Mouse (Mus musculus) megakaryocyte, embryonic 14.5 days (primary cell): ENCODE measurements around the gene Plekhb2. TPM values are rescaled to one million over a fixed set of nuclear protein-coding genes. Genes with fewer than 3 reads are reported as not detected.

Experiments
- H3K27me3 ChIP-seq: replicated peaks from 2 replicates; pipeline ENCODE3; 2012; ENCODE audit warnings: inconsistent platforms
- H3K36me3 ChIP-seq: replicated peaks from 2 replicates; pipeline ENCODE3; 2012; ENCODE audit warnings: low read length, inconsistent platforms, mixed read lengths
- H3K4me1 ChIP-seq: 2 replicates; pipeline ENCODE4 v1.6.1; 2012; ENCODE audit warnings: inconsistent platforms
- H3K4me3 ChIP-seq: replicated peaks from 2 replicates; pipeline ENCODE3; 2012; ENCODE audit warnings: moderate library complexity, mild to moderate bottlenecking, inconsistent platforms
- H3K9me3 ChIP-seq: 2 replicates; pipeline ENCODE4 v1.6.1; 2012; ENCODE audit warnings: inconsistent platforms
- FLI1 ChIP-seq: IDR thresholded peaks from 2 replicates; pipeline ENCODE4 v1.6.1; 2012; ENCODE audit warnings: low read length, inconsistent platforms, mixed read lengths
- GATA1 ChIP-seq: IDR thresholded peaks from 3 replicates; pipeline ENCODE4 v1.6.1; 2012; ENCODE audit warnings: mixed read lengths, low read length, inconsistent platforms, borderline replicate concordance
- polyA plus RNA-seq: library from polyadenylated mRNA; stranded (reverse); fragments of >175 nt; gene quantifications from 2 replicates; pipeline ENCODE4 v1.2.3, GENCODE M21; 2012; ENCODE audit warnings: low replicate concordance; ENCODE audit not compliant: insufficient read depth

Plekhb2 gene
- polyA plus RNA-seq, 1 experiment = 1.9 TPM

- Histone ChIP-seq H3K9me3 (peaks cover 18% of the 10 kb centered on the region), H3K4me3 (no peak overlapping the region), H3K36me3 (peaks cover 50% of the 10 kb centered on the region), H3K27me3 (no peaks in the 10 kb centered on the region), H3K4me1 (no peaks in the 10 kb centered on the region)
- TF ChIP-seq FLI1 = no peak
- no peak for TF ChIP-seq GATA1
Measured at GRCm38 (mm10) chr1:34879611-34880010, 29.8 kb downstream of the Plekhb2 start.

GRCm38 (mm10) chr1:34883776-34884175 is 34.0 kb downstream of the Plekhb2 start:
- H3K9me3 ChIP-seq = peaks cover 18% of the 10 kb centered on the region
- H3K36me3 ChIP-seq = peaks cover 9% of the 10 kb centered on the region
- TF ChIP-seq GATA1 = no peak
- TF ChIP-seq FLI1 = no peak
- H3K4me1 ChIP-seq = no peaks in the 10 kb centered on the region
- no peaks in the 10 kb centered on the region for H3K27me3 ChIP-seq
- H3K4me3 ChIP-seq = no peak overlapping the region

GRCm38 (mm10) chr1:34891559-34892289 is 41.9 kb downstream of the Plekhb2 start:
- peaks cover 7% of the 10 kb centered on the region for H3K4me1 ChIP-seq
- H3K27me3 ChIP-seq = peaks cover 18% of the 10 kb centered on the region
- H3K4me3 ChIP-seq = no peak overlapping the region
- TF ChIP-seq FLI1 = no peak
- TF ChIP-seq GATA1 = no peak
- H3K9me3 ChIP-seq = no peaks in the 10 kb centered on the region
- no peaks in the 10 kb centered on the region for H3K36me3 ChIP-seq

GRCm38 (mm10) chr1:34892466-34892865 is 42.7 kb downstream of the Plekhb2 start:
- peaks cover 7% of the 10 kb centered on the region for H3K4me1 ChIP-seq
- H3K27me3 ChIP-seq = peaks cover 18% of the 10 kb centered on the region
- H3K9me3 ChIP-seq = no peaks in the 10 kb centered on the region
- no peak overlapping the region for H3K4me3 ChIP-seq
- H3K36me3 ChIP-seq = no peaks in the 10 kb centered on the region
- TF ChIP-seq GATA1 (no peak), FLI1 (no peak)

- H3K4me3 ChIP-seq = no peak overlapping the region
- no peaks in the 10 kb centered on the region for H3K36me3 ChIP-seq
- TF ChIP-seq GATA1 (no peak), FLI1 (no peak)
- no peaks in the 10 kb centered on the region for H3K9me3 ChIP-seq
- peaks cover 7% of the 10 kb centered on the region for H3K4me1 ChIP-seq
- peaks cover 18% of the 10 kb centered on the region for H3K27me3 ChIP-seq
Measured at GRCm38 (mm10) chr1:34893331-34893730, 43.6 kb downstream of the Plekhb2 start.

- H3K4me1 ChIP-seq = peaks cover 7% of the 10 kb centered on the region
- H3K4me3 ChIP-seq = no peak overlapping the region
- H3K27me3 ChIP-seq = peaks cover 18% of the 10 kb centered on the region
- H3K36me3 ChIP-seq = no peaks in the 10 kb centered on the region
- no peaks in the 10 kb centered on the region for H3K9me3 ChIP-seq
- TF ChIP-seq FLI1 (no peak), GATA1 (no peak)
Measured at GRCm38 (mm10) chr1:34893831-34894230, 44.1 kb downstream of the Plekhb2 start.

- Histone ChIP-seq H3K36me3 (no peaks in the 10 kb centered on the region), H3K4me1 (peaks cover 7% of the 10 kb centered on the region), H3K4me3 (no peak overlapping the region), H3K27me3 (peaks cover 18% of the 10 kb centered on the region), H3K9me3 (no peaks in the 10 kb centered on the region)
- TF ChIP-seq FLI1 (no peak), GATA1 (no peak)
Measured at GRCm38 (mm10) chr1:34896102-34896501, 46.3 kb downstream of the Plekhb2 start.

- Histone ChIP-seq H3K27me3 (peaks cover 19% of the 10 kb centered on the region), H3K9me3 (no peaks in the 10 kb centered on the region), H3K4me3 (no peak overlapping the region), H3K36me3 (no peaks in the 10 kb centered on the region), H3K4me1 (peaks cover 4% of the 10 kb centered on the region)
- TF ChIP-seq GATA1 (no peak), FLI1 (no peak)
Measured at GRCm38 (mm10) chr1:34896898-34897297, 47.1 kb downstream of the Plekhb2 start.

- H3K36me3 ChIP-seq = no peaks in the 10 kb centered on the region
- no peak for TF ChIP-seq GATA1
- peaks cover 33% of the 10 kb centered on the region for H3K9me3 ChIP-seq
- no peaks in the 10 kb centered on the region for H3K27me3 ChIP-seq
- no peak overlapping the region for H3K4me3 ChIP-seq
- H3K4me1 ChIP-seq = no peaks in the 10 kb centered on the region
Measured at GRCm38 (mm10) chr1:34928656-34929055, 78.9 kb downstream of the Plekhb2 start.

Other genes with a start within 250 kb of the Plekhb2 start
- gene Fam168b, start 6.9 kb upstream of the Plekhb2 start, polyA plus RNA-seq = 43.9 and 103 TPM in 2 replicates